Mouse (Mus musculus) megakaryocyte, adult 5-6 weeks (primary cell): Measurements from ENCODE around the gene Glud1. TPM values are rescaled to one million over a fixed set of nuclear protein-coding genes. Genes with fewer than 3 reads are reported as not detected.
"Not testable (repeated sequence)": the region's sequence is repeated elsewhere in the genome, so short reads cannot be mapped to it uniquely, and the experiment has no call there.

ENCODE experiments used
- ATAC-seq: 2 replicates; pipeline ENCODE4 v1.8.0; 2016; ENCODE audit warnings: mild to moderate bottlenecking, inconsistent platforms; ENCODE audit not compliant: poor library complexity, severe bottlenecking
- total RNA-seq, 2 experiments: library from RNA; stranded (forward) in 1 of 2; stranded (reverse) in 1 of 2; fragments of 153-499, 151-499 nt in 1 of 2; fragments of 221-1000, 200-1000 nt in 1 of 2; gene quantifications; 2 replicates each; pipeline versions ENCODE4 v1.2.3 to v1.2.4; 2015 to 2017

The Glud1 gene
- total RNA-seq, 2 experiments from 2014 or later: 308 to 395 TPM

- no peak for ATAC-seq
Observed at GRCm38 (mm10) chr14:34351660-34352059, 41.1 kb downstream of the Glud1 start.

- no peak for ATAC-seq
Observed at GRCm38 (mm10) chr14:34352523-34352922, 42.0 kb downstream of the Glud1 start.

- no peak for ATAC-seq
Observed at GRCm38 (mm10) chr14:34353326-34353725, 42.8 kb downstream of the Glud1 start.

GRCm38 (mm10) chr14:34354456-34354855 is 43.9 kb downstream of the Glud1 start:
- no peak for ATAC-seq

- no peak for ATAC-seq
Observed at GRCm38 (mm10) chr14:34355301-34355700, 44.8 kb downstream of the Glud1 start, which contains the start of gene Fam25c. TSS of gene Fam25c (minus strand) at chr14:34355433.

GRCm38 (mm10) chr14:34357671-34358455 is 47.3 kb downstream of the Glud1 start:
- no peak for ATAC-seq

- ATAC-seq: no peak
Observed at GRCm38 (mm10) chr14:34359676-34360244, 49.2 kb downstream of the Glud1 start.

- no peak for ATAC-seq
Observed at GRCm38 (mm10) chr14:34360251-34360650, 49.7 kb downstream of the Glud1 start.

- no peak for ATAC-seq
Observed at GRCm38 (mm10) chr14:34362135-34362534, 51.6 kb downstream of the Glud1 start.

GRCm38 (mm10) chr14:34362726-34363445 is 52.4 kb downstream of the Glud1 start:
- peak; percentile 69 for ATAC-seq

- ATAC-seq: peak; percentile 93
Observed at GRCm38 (mm10) chr14:34363490-34364253, 53.1 kb downstream of the Glud1 start.

- not testable (repeated sequence) for ATAC-seq
Observed at GRCm38 (mm10) chr14:34364254-34365146, 54.0 kb downstream of the Glud1 start.

GRCm38 (mm10) chr14:34365147-34365507 is 54.6 kb downstream of the Glud1 start:
- no peak for ATAC-seq

GRCm38 (mm10) chr14:34370203-34370602 is 59.7 kb downstream of the Glud1 start:
- ATAC-seq: no peak

- no peak for ATAC-seq
Observed at GRCm38 (mm10) chr14:34370921-34371320, 60.4 kb downstream of the Glud1 start.

GRCm38 (mm10) chr14:34371763-34372162 is 61.2 kb downstream of the Glud1 start:
- no peak for ATAC-seq

- ATAC-seq: no peak
Observed at GRCm38 (mm10) chr14:34372646-34373045, 62.1 kb downstream of the Glud1 start.

GRCm38 (mm10) chr14:34373581-34373980 is 63.1 kb downstream of the Glud1 start:
- no peak for ATAC-seq

- no peak for ATAC-seq
Observed at GRCm38 (mm10) chr14:34374577-34374976, 64.0 kb downstream of the Glud1 start, which contains the start of gene Sncg. TSS of gene Sncg (minus strand) at chr14:34374789.

- ATAC-seq: no peak
Observed at GRCm38 (mm10) chr14:34375415-34375904, 64.9 kb downstream of the Glud1 start, which contains the start of gene Mmrn2. TSS of gene Mmrn2 (plus strand) at chr14:34375465.
